Mouse (Mus musculus) forebrain, embryonic 13.5 days (tissue): ENCODE measurements around the gene Casz1. TPM values are rescaled to one million over a fixed set of nuclear protein-coding genes. Genes with fewer than 3 reads are reported as not detected.
A peak's percentile ranks its signal among the peaks of the same experiment; 100 is the strongest.

Source experiments
- ATAC-seq: fragments of 200-750 bp; cut with Nextera tagmentation; 2 replicates; pipeline ENCODE4 v1.8.0; 2017
- H3K27ac ChIP-seq: fragments of 300-500 bp; sonication (generic); 2 replicates; pipeline ENCODE4 v1.5.1; 2015; ENCODE audit warnings: inconsistent platforms, mild to moderate bottlenecking, moderate library complexity
- H3K27me3 ChIP-seq: fragments of 300-500 bp; sonication (generic); 2 replicates; pipeline ENCODE4 v1.6.1; 2015; ENCODE audit warnings: mild to moderate bottlenecking, inconsistent platforms
- H3K36me3 ChIP-seq: fragments of 300-500 bp; sonication (generic); 2 replicates; pipeline ENCODE4 v1.6.1; 2015; ENCODE audit warnings: mild to moderate bottlenecking, inconsistent platforms; ENCODE audit not compliant: poor library complexity, severe bottlenecking
- H3K4me1 ChIP-seq: fragments of 300-500 bp; sonication (generic); 2 replicates; pipeline ENCODE4 v1.6.1; 2015; ENCODE audit warnings: inconsistent platforms
- H3K4me2 ChIP-seq: fragments of 300-500 bp; sonication (generic); 2 replicates; pipeline ENCODE4 v1.6.1; 2015; ENCODE audit warnings: inconsistent platforms, mild to moderate bottlenecking, moderate library complexity
- H3K4me3 ChIP-seq: fragments of 300-500 bp; sonication (generic); 2 replicates; pipeline ENCODE4 v1.5.1; 2015; ENCODE audit warnings: mild to moderate bottlenecking, inconsistent platforms
- H3K9ac ChIP-seq: fragments of 300-500 bp; sonication (generic); 2 replicates; pipeline ENCODE4 v1.6.1; 2015; ENCODE audit warnings: mild to moderate bottlenecking, inconsistent platforms
- H3K9me3 ChIP-seq: fragments of 300-500 bp; sonication (generic); replicated peaks from 2 replicates; pipeline ENCODE4 v1.6.1; 2016; ENCODE audit warnings: inconsistent platforms
- WGBS: fragments of 180-500 bp; shearing (Covaris S2); methylation state at CpG from one replicate; pipeline ENCODE4 v1.1.7; 2015; 5-methylcytosine and 5-hydroxymethylcytosine counted together
- polyA plus RNA-seq: library from polyadenylated mRNA; unstranded; fragments of >200 nt; fragmentation: Nextera tagmentation; extraction: Ambion mirVana; gene quantifications from 2 replicates; pipeline ENCODE4 v1.2.1, GENCODE M21; 2015

Casz1 gene
- polyA plus RNA-seq, 1 experiment from 2014 or later: 1.3 TPM

- no peaks in the 10 kb centered on the region for H3K36me3 ChIP-seq
- H3K9me3 ChIP-seq: no peaks in the 10 kb centered on the region
- no peak overlapping the region for H3K27ac ChIP-seq
- no peak overlapping the region for H3K9ac ChIP-seq
- peaks cover 14% of the 10 kb centered on the region for H3K4me1 ChIP-seq
- 30% methylated on average over 8 of the region's 8 CpGs for WGBS
- ATAC-seq: no peak
- H3K4me2 ChIP-seq: no peak overlapping the region
- H3K4me3 ChIP-seq: no peak overlapping the region
- peaks cover 63% of the 10 kb centered on the region for H3K27me3 ChIP-seq
Measured at GRCm38 (mm10) chr4:148902919-148903727, 98.9 kb downstream of the Casz1 start.

- Histone ChIP-seq H3K4me1 (peaks cover 25% of the 10 kb centered on the region), H3K9ac (no peak overlapping the region), H3K36me3 (no peaks in the 10 kb centered on the region), H3K9me3 (no peaks in the 10 kb centered on the region), H3K27me3 (peaks cover 41% of the 10 kb centered on the region), H3K4me2 (no peak overlapping the region), H3K27ac (no peak overlapping the region), H3K4me3 (no peak overlapping the region)
- no peak for ATAC-seq
- WGBS: 97% methylated on average over 7 of the region's 7 CpGs
Measured at GRCm38 (mm10) chr4:148905295-148905694, 101.1 kb downstream of the Casz1 start.

DNA sequence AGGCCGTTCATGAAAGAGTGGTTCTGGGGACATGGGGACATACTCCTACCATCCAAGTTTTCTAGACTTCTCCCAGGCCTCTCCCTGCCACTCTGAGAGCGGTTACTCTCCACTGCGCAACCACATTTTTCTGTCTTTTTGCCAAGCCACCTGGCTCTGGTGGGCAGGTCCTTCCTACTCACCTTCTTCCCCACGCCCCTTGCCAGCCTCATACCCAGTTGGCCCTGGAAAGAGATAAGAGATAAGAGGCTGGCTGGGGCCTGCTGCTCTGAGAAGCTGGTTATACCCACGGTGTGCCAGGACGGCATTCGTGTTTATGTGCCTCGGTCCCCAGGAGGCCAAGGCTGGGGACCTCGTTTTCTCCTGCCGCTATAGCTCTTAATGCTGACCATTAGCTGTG is 102.6 kb downstream of the Casz1 start:
- H3K36me3 ChIP-seq: no peaks in the 10 kb centered on the region
- H3K9me3 ChIP-seq: no peaks in the 10 kb centered on the region
- no peak overlapping the region for H3K4me2 ChIP-seq
- WGBS: 88% methylated on average over 10 of the region's 10 CpGs
- no peak overlapping the region for H3K9ac ChIP-seq
- no peak overlapping the region for H3K4me3 ChIP-seq
- ATAC-seq: no peak
- peaks cover 34% of the 10 kb centered on the region for H3K27me3 ChIP-seq
- H3K4me1 ChIP-seq: peaks cover 17% of the 10 kb centered on the region
- H3K27ac ChIP-seq: no peak overlapping the region

- WGBS: 55% methylated on average over 11 of the region's 11 CpGs
- no peak for ATAC-seq
- H3K27me3 ChIP-seq: peaks cover 25% of the 10 kb centered on the region
- H3K27ac ChIP-seq: no peak overlapping the region
- H3K4me3 ChIP-seq: no peak overlapping the region
- H3K9me3 ChIP-seq: no peaks in the 10 kb centered on the region
- no peak overlapping the region for H3K4me2 ChIP-seq
- H3K9ac ChIP-seq: no peak overlapping the region
- no peaks in the 10 kb centered on the region for H3K36me3 ChIP-seq
- H3K4me1 ChIP-seq: peaks cover 25% of the 10 kb centered on the region
Measured at GRCm38 (mm10) chr4:148908214-148908681, 104.0 kb downstream of the Casz1 start.

DNA sequence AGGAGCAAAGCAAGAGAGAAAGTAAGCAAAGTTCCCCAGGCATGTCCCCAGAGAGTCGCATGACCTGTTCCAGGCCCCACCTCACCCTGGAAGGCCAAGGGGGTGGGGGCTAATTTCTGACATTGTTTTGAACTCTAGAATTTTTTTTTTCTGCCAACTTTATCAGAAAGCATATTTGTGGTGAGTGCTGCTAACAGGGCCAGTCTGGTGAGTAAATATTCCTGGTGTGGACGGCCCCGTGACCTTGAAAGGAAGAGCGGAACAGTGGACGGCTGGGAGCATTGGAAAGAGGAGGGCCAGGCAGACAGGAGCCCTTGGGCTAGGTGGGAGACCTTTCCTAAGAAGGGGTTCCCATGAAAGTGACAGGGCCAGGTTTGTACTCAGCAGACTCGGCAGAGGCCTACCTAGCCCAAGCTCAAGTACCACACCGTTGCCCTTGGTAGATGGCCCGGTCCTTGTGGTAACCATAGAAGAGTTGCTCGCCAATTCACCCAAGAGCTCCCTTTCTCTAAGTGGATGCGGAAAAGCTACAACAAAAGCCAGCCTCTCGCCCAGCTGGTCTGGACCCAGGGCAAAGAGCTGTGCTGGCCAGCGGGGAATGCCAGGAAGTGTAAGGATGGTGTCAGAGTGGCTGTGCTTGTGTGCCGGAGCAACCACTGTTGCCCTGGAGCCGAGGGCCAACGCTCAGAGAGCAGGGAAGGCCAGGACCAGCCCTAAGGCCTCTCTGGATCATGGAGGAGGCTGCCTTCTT is 104.7 kb downstream of the Casz1 start:
- H3K27ac ChIP-seq: no peak overlapping the region
- H3K4me1 ChIP-seq: peaks cover 28% of the 10 kb centered on the region
- no peak overlapping the region for H3K4me2 ChIP-seq
- H3K9me3 ChIP-seq: no peaks in the 10 kb centered on the region
- H3K27me3 ChIP-seq: peaks cover 18% of the 10 kb centered on the region
- H3K4me3 ChIP-seq: no peak overlapping the region
- no peaks in the 10 kb centered on the region for H3K36me3 ChIP-seq
- 88% methylated on average over 15 of the region's 15 CpGs for WGBS
- no peak for ATAC-seq
- H3K9ac ChIP-seq: no peak overlapping the region

- H3K9me3 ChIP-seq: no peaks in the 10 kb centered on the region
- no peak overlapping the region for H3K4me2 ChIP-seq
- H3K9ac ChIP-seq: 0 out of 2 replicates have a peak overlapping the region, but pooled peaks have one; percentile 21
- WGBS: 70% methylated on average over 11 of the region's 11 CpGs
- H3K4me1 ChIP-seq: peaks cover 33% of the 10 kb centered on the region
- peaks cover 17% of the 10 kb centered on the region for H3K27me3 ChIP-seq
- no peaks in the 10 kb centered on the region for H3K36me3 ChIP-seq
- no peak overlapping the region for H3K27ac ChIP-seq
- H3K4me3 ChIP-seq: no peak overlapping the region
- ATAC-seq: no peak
Measured at GRCm38 (mm10) chr4:148909566-148909965, 105.3 kb downstream of the Casz1 start.

DNA sequence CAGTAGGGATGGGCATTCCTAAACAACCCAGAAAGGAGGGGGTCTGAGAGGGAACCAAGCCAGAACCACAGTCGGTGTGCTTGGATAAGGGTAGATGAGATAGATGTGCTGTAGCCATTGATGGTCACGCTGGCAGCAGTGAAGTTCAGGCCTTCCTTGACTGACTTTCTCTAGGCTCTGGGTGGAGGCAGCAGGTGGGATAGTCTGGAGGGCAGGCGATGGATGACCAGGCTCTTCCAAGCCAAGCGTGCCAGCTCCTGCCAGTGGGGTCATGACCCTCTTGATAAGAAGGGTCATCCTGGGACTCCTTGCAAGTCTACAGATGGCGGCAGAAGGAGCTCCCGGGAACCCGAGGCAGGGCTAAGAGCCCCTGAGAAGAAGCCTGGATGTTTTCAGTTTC is 107.9 kb downstream of the Casz1 start:
- Histone ChIP-seq H3K4me2 (no peak overlapping the region), H3K9me3 (no peaks in the 10 kb centered on the region), H3K4me3 (no peak overlapping the region), H3K9ac (no peak overlapping the region), H3K27me3 (peaks cover 20% of the 10 kb centered on the region), H3K4me1 (peaks cover 53% of the 10 kb centered on the region), H3K36me3 (no peaks in the 10 kb centered on the region), H3K27ac (no peak overlapping the region)
- ATAC-seq: no peak
- 71% methylated on average over 7 of the region's 7 CpGs for WGBS

DNA sequence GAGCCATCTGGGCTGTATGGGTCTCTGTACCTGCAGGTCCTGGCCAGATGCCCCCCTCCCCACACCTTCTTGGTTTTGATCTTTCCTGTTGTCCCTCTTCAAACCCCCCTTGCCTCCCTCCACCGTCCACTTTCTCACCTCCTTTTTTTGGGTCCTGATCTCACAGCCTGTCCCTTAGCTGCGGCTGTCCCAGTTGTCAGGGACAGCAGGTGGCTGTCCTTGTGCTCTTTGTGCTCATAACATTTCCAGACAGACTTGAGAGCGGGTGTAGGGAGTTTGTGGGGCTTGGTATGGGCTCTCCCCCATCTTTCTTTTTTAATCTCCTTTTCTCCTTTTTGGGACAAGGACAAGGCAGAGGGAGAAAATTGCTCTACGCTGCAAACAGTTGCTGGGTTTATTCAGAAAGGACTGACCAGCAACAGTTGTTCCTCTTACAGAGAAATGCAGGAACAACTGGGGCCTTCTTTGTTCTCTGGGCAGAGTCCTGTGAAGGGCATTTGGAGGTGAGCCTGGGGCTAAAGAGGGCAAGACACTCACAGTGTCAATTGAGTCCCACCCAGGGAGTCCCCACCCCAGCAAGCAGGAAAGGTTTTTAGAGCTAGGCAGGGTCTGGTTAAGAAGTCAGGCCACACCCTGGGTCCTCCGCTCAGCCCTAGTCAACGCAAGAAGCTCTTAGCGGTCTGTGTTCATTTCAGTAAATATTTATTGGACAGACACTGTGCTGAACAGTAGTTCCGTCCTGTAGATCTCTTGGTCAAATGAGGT is 108.8 kb downstream of the Casz1 start:
- Histone ChIP-seq H3K27ac (no peak overlapping the region), H3K36me3 (no peaks in the 10 kb centered on the region), H3K4me3 (no peak overlapping the region), H3K4me1 (peaks cover 53% of the 10 kb centered on the region), H3K9ac (no peak overlapping the region), H3K27me3 (peaks cover 19% of the 10 kb centered on the region), H3K9me3 (no peaks in the 10 kb centered on the region), H3K4me2 (no peak overlapping the region)
- no peak for ATAC-seq
- whole genome bisulfite sequencing: 52% methylated on average over 8 of the region's 8 CpGs

DNA sequence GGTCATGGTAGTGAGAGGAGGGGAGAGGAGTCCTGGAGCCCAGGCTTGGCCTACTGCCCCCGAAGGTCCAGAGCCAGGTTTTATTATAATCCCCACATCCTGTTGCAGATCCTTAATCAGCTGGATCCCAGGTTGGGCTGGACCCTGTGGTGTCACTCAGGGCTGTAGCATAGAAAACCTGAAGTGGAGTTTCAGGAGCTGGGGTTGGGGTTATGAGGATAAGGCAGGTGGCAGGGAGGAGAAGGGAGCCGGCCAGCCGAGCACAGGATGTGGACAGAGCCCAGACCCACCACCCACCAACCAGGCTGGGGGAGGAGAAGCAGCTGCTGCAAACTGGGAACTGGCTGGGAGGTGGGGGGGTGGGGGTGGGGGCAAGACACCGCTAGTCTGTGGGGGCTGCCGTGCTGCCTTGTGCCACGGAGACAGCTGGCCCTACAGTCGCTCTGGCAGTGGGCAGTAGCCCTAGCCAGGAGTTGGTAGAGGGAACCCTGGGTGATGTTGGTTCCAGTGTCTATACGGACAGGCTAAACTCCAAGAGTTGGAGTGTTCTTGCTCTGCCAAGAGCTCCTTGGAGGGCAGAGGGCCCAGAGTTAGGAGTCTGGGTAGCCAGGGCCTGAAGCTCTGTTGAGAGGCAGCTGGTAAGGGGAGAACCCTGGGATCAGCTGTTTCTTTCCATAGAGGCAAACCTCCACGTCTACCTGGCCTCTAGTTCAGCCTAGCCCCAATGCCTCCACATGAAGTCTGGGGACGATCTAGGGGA is 110.8 kb downstream of the Casz1 start:
- Histone ChIP-seq H3K4me1 (peaks cover 46% of the 10 kb centered on the region), H3K4me2 (0 out of 2 replicates have a peak overlapping the region, but pooled peaks have one; percentile 20), H3K27me3 (peaks cover 32% of the 10 kb centered on the region), H3K4me3 (no peak overlapping the region), H3K27ac (no peak overlapping the region), H3K9ac (no peak overlapping the region), H3K9me3 (no peaks in the 10 kb centered on the region), H3K36me3 (no peaks in the 10 kb centered on the region)
- peak; percentile 80; the same call in 1 of the 2 replicates for ATAC-seq
- 44% methylated on average over 10 of the region's 10 CpGs for WGBS

GRCm38 (mm10) chr4:148915849-148916248 is 111.6 kb downstream of the Casz1 start:
- H3K4me2 ChIP-seq: no peak overlapping the region
- 67% methylated on average over 15 of the region's 15 CpGs for WGBS
- H3K4me3 ChIP-seq: no peak overlapping the region
- no peaks in the 10 kb centered on the region for H3K9me3 ChIP-seq
- no peak overlapping the region; the same call in 1 of the 2 replicates for H3K27ac ChIP-seq
- H3K4me1 ChIP-seq: peaks cover 52% of the 10 kb centered on the region
- H3K9ac ChIP-seq: no peak overlapping the region; the same call in 1 of the 2 replicates
- H3K36me3 ChIP-seq: no peaks in the 10 kb centered on the region
- ATAC-seq: no peak
- H3K27me3 ChIP-seq: peaks cover 39% of the 10 kb centered on the region

DNA sequence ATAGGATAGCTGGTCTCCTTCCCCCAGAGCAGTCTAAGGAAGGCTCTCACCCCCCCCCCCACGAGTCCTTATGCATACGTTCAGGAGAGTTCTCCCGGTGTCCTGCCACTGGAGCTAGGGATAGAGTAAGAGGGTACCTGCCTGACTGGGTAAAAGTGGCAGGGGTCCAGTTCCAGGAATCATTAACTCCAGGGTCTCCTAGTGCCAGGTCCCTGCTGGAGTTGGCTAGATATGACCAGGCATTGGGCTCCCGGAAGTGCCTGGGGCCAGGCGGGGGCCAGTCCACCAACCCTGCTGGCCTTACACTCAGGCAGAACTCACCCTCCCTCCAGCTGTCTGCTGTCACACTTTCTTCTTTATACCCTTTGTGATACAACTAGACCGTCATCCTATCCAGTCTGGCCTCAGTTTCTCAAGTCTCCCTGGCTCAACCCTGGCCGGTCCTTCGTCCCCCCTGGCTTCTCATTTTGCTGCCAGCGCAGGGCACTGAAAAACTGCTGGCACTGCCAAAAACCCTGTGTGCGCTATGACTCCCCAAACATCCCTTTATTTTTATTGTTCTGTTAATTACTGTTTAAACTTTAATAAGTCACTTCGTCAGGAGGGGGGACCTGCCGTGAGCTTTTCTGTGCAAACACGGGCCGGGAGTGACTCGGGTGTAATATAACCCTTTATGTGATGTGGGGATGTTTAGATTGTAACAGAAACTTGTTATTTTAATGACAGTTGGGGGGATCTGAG is 114.6 kb downstream of the Casz1 start:
- H3K4me3 ChIP-seq: no peak overlapping the region
- H3K27ac ChIP-seq: no peak overlapping the region
- no peaks in the 10 kb centered on the region for H3K36me3 ChIP-seq
- no peak for ATAC-seq
- H3K9me3 ChIP-seq: no peaks in the 10 kb centered on the region
- peaks cover 56% of the 10 kb centered on the region; the same call in 1 of the 2 replicates for H3K27me3 ChIP-seq
- H3K4me2 ChIP-seq: no peak overlapping the region
- peaks cover 64% of the 10 kb centered on the region for H3K4me1 ChIP-seq
- WGBS: 53% methylated on average over 15 of the region's 15 CpGs
- H3K9ac ChIP-seq: no peak overlapping the region
